Mouse (Mus musculus) lung, adult 2 months (tissue): ENCODE data around the gene Cdc42bpa. TPM values are rescaled to one million over a fixed set of nuclear protein-coding genes. Genes with fewer than 3 reads are reported as not detected.

Experiments used
- DNase-seq: peaks from one replicate; pipeline ENCODE4 v3.0.0; 2022
- H3K4me1 ChIP-seq: fragments of 200-500 bp; 2 replicates; pipeline ENCODE4 v1.6.1; 2011; ENCODE audit warnings: low read length; ENCODE audit not compliant: control insufficient read depth, insufficient read depth
- H3K4me3 ChIP-seq: fragments of 200-500 bp; replicated peaks from 2 replicates; pipeline ENCODE3; 2011; ENCODE audit warnings: low read depth, mild to moderate bottlenecking, control low read depth, low read length; ENCODE audit errors: extremely low read depth
- CTCF ChIP-seq: fragments of 200-500 bp; IDR thresholded peaks from 2 replicates; pipeline ENCODE4 v1.5.1; 2011; ENCODE audit warnings: mild to moderate bottlenecking, low read length, control low read depth; ENCODE audit not compliant: insufficient read depth
- POLR2A ChIP-seq: fragments of 200-500 bp; IDR thresholded peaks from 2 replicates; pipeline ENCODE4 v1.6.1; 2011; ENCODE audit warnings: low read depth, mild to moderate bottlenecking, control low read depth, low read length, borderline replicate concordance; ENCODE audit errors: extremely low read depth
- WGBS: fragments of 180-500 bp; shearing (Covaris S2); methylation state at CpG from one replicate; pipeline ENCODE4 v1.1.7; 2018; 5-methylcytosine and 5-hydroxymethylcytosine counted together
- polyA plus RNA-seq: library from polyadenylated mRNA; depleted of rRNA; stranded (reverse); fragments of >200 nt; gene quantifications from 2 replicates; pipeline ENCODE4 v1.2.3, GENCODE M21; 2012

The Cdc42bpa gene
- polyA plus RNA-seq, 1 experiment: 31.9 TPM

GRCm38 (mm10) chr1:179931247-179931646, 29.0 kb upstream of the Cdc42bpa start:
- H3K4me1 ChIP-seq: no peaks in the 10 kb centered on the region
- TF ChIP-seq CTCF (no peak), POLR2A (no peak)
- 65% methylated on average over 3 of the region's 3 CpGs for WGBS
- DNase-seq: no peak
- no peak overlapping the region for H3K4me3 ChIP-seq

- WGBS: 84% methylated on average over 3 of the region's 3 CpGs
- no peak for DNase-seq
- TF ChIP-seq CTCF (no peak), POLR2A (no peak)
- Histone ChIP-seq H3K4me3 (no peak overlapping the region), H3K4me1 (no peaks in the 10 kb centered on the region)
Observed at GRCm38 (mm10) chr1:179934064-179934463, 26.2 kb upstream of the Cdc42bpa start.

- Histone ChIP-seq H3K4me3 (no peak overlapping the region), H3K4me1 (no peaks in the 10 kb centered on the region)
- TF ChIP-seq CTCF (no peak), POLR2A (no peak)
- DNase-seq: no peak
- 66% methylated on average over 23 of the region's 23 CpGs for WGBS
Observed at GRCm38 (mm10) chr1:179940071-179940786, 20.0 kb upstream of the Cdc42bpa start.

GRCm38 (mm10) chr1:179940787-179941352, 19.4 kb upstream of the Cdc42bpa start:
- Histone ChIP-seq H3K4me1 (no peaks in the 10 kb centered on the region), H3K4me3 (no peak overlapping the region)
- DNase-seq: no peak
- 72% methylated on average over 14 of the region's 14 CpGs for WGBS
- TF ChIP-seq CTCF (no peak), POLR2A (no peak)

GRCm38 (mm10) chr1:179945017-179945416, 15.3 kb upstream of the Cdc42bpa start:
- no peak for DNase-seq
- no peak overlapping the region for H3K4me3 ChIP-seq
- WGBS: 82% methylated on average over 10 of the region's 10 CpGs
- TF ChIP-seq POLR2A: no peak
- no peak for TF ChIP-seq CTCF
- no peaks in the 10 kb centered on the region for H3K4me1 ChIP-seq

GRCm38 (mm10) chr1:179946616-179947015, 13.7 kb upstream of the Cdc42bpa start:
- no peak overlapping the region for H3K4me3 ChIP-seq
- H3K4me1 ChIP-seq: no peaks in the 10 kb centered on the region
- DNase-seq: no peak
- TF ChIP-seq CTCF (no peak), POLR2A (no peak)
- WGBS: 31% methylated on average over 2 of the region's 2 CpGs

GRCm38 (mm10) chr1:179947653-179948052, 12.6 kb upstream of the Cdc42bpa start:
- DNase-seq: no peak
- no peak for TF ChIP-seq CTCF
- TF ChIP-seq POLR2A: no peak
- no peak overlapping the region for H3K4me3 ChIP-seq
- H3K4me1 ChIP-seq: no peaks in the 10 kb centered on the region
- 94% methylated on average over 2 of the region's 2 CpGs for WGBS

GRCm38 (mm10) chr1:179951597-179951996, 8.7 kb upstream of the Cdc42bpa start:
- no peak for DNase-seq
- H3K4me1 ChIP-seq: no peaks in the 10 kb centered on the region
- TF ChIP-seq CTCF (no peak), POLR2A (no peak)
- H3K4me3 ChIP-seq: no peak overlapping the region
- WGBS: 89% methylated on average over 7 of the region's 7 CpGs

GRCm38 (mm10) chr1:179953251-179953650, 7.0 kb upstream of the Cdc42bpa start:
- TF ChIP-seq POLR2A: no peak
- no peak for TF ChIP-seq CTCF
- no peaks in the 10 kb centered on the region for H3K4me1 ChIP-seq
- 81% methylated on average over 3 of the region's 3 CpGs for WGBS
- H3K4me3 ChIP-seq: no peak overlapping the region
- no peak for DNase-seq

- Histone ChIP-seq H3K4me3 (no peak overlapping the region), H3K4me1 (peaks cover 3% of the 10 kb centered on the region; the same call in 1 of the 2 replicates)
- 77% methylated on average over 3 of the region's 3 CpGs for WGBS
- no peak for DNase-seq
- TF ChIP-seq POLR2A (no peak), CTCF (no peak)
Observed at GRCm38 (mm10) chr1:179957431-179957830, 2.8 kb upstream of the Cdc42bpa start.
